Mouse (Mus musculus) lung, embryonic 15.5 days (tissue): ENCODE data around the gene Klc3. TPM values are rescaled to one million over a fixed set of nuclear protein-coding genes. Genes with fewer than 3 reads are reported as not detected.
A peak's percentile ranks its signal among the peaks of the same experiment; 100 is the strongest.

Experiments
- ATAC-seq: fragments of 200-750 bp; cut with Nextera tagmentation; 2 replicates; pipeline ENCODE4 v1.8.0; 2017; ENCODE audit warnings: moderate number of reproducible peaks, borderline replicate concordance; ENCODE audit not compliant: low FRiP score, low TSS enrichment; ENCODE audit errors: extremely low read depth
- H3K27ac ChIP-seq: fragments of 300-500 bp; sonication (generic); 2 replicates; pipeline ENCODE4 v1.5.1; 2015; ENCODE audit warnings: moderate library complexity, mild to moderate bottlenecking, inconsistent platforms
- H3K27me3 ChIP-seq: fragments of 300-500 bp; sonication (generic); 2 replicates; pipeline ENCODE4 v1.6.1; 2015; ENCODE audit warnings: inconsistent platforms
- H3K36me3 ChIP-seq: fragments of 300-500 bp; sonication (generic); 2 replicates; pipeline ENCODE4 v1.6.1; 2015; ENCODE audit warnings: inconsistent platforms
- H3K4me1 ChIP-seq: fragments of 300-500 bp; sonication (generic); 2 replicates; pipeline ENCODE4 v1.6.1; 2015; ENCODE audit warnings: inconsistent platforms
- H3K4me2 ChIP-seq: fragments of 300-500 bp; sonication (generic); 2 replicates; pipeline ENCODE4 v1.6.1; 2015; ENCODE audit warnings: inconsistent platforms, mild to moderate bottlenecking, moderate library complexity
- H3K4me3 ChIP-seq: fragments of 300-500 bp; sonication (generic); 2 replicates; pipeline ENCODE4 v1.5.1; 2015; ENCODE audit warnings: mild to moderate bottlenecking, inconsistent platforms
- H3K9ac ChIP-seq: fragments of 300-500 bp; sonication (generic); 2 replicates; pipeline ENCODE4 v1.6.1; 2015; ENCODE audit warnings: inconsistent platforms
- H3K9me3 ChIP-seq: fragments of 300-500 bp; sonication (generic); 2 replicates; pipeline ENCODE4 v1.6.1; 2016; ENCODE audit warnings: inconsistent platforms
- WGBS: fragments of 180-500 bp; shearing (Covaris S2); methylation state at CpG from one replicate; pipeline ENCODE4 v1.1.7; 2015; 5-methylcytosine and 5-hydroxymethylcytosine counted together
- polyA plus RNA-seq: library from polyadenylated mRNA; unstranded; fragments of >200 nt; fragmentation: Nextera tagmentation; extraction: Ambion mirVana; gene quantifications from 2 replicates; pipeline ENCODE4 v1.2.1, GENCODE M21; 2015

The Klc3 gene
- 13.3 and 18.4 TPM in 2 replicates for polyA plus RNA-seq

DNA sequence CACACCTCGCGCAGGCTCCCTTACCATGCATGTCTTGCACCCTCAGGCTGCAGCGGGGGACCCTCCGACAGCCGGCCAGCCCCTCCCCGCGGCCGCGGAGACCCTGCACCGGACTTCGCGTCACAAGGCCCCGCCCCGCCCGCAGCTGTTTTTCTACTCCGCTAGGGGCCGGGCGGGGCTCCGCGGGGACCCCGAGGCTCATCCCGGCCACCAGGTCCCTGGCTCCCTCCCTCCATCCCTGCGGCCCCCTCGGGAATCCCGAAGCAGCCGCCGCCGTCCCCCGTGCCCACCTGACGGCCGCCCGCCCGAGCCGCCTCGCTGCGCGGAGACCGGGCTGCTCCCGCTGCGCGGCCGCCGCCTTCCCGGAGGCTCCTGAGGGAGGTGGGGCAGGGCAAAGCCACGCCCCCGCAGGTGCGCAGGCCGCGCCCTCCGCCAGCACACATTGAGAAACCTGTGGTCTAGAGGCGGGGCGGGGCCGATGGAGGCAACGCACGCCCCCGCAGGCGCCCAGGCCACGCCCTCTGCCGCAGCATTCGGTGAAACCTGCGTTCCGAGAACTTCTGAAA lies at the start of gene Klc3:
Gene Klc3, minus strand, starts transcription at position 374 of the 566 bp plus-strand sequence.
- under 1% methylated on average over 61 of the region's 62 CpGs for WGBS
- peak within 1 kb of the TSS; percentile 67 for H3K4me3 ChIP-seq
- peak within 1 kb of the TSS; percentile 98 for H3K4me2 ChIP-seq
- H3K27me3 ChIP-seq: peaks cover 48% of the 10 kb centered on the region
- H3K27ac ChIP-seq: no peak within 1 kb of the TSS
- H3K36me3 ChIP-seq: no peaks in the 10 kb centered on the region
- peak; percentile 72 for ATAC-seq
- H3K9ac ChIP-seq: peak within 1 kb of the TSS; percentile 49
- no peaks in the 10 kb centered on the region for H3K9me3 ChIP-seq
- H3K4me1 ChIP-seq: peaks cover 8% of the 10 kb centered on the region; the same call in 1 of the 2 replicates

DNA sequence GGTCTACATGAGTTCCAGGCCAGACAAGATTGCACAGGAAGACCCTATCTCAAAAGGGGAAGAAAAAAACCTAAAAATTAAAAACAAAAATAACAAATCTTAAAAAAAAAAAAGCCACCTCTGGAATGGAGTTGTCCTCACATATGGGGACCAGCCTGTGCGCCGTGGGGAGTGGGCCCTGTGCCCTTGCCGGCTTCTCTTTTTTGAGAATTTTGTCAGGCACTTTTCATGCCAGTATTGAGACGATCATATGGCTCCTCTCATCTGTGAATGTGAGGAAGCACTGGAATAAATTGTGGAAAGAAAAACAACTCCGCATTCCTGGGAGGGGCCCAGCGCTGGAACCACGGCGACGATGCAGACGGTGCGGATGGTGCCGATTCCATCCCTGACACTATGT lies 45.3 kb upstream of the Klc3 start:
- H3K4me2 ChIP-seq: no peak overlapping the region
- H3K27ac ChIP-seq: no peak overlapping the region
- no peak for ATAC-seq
- no peaks in the 10 kb centered on the region for H3K4me1 ChIP-seq
- WGBS: 74% methylated on average over 12 of the region's 12 CpGs
- no peaks in the 10 kb centered on the region for H3K9me3 ChIP-seq
- H3K4me3 ChIP-seq: no peak overlapping the region
- no peak overlapping the region for H3K9ac ChIP-seq
- H3K36me3 ChIP-seq: peaks cover 67% of the 10 kb centered on the region
- H3K27me3 ChIP-seq: no peaks in the 10 kb centered on the region

DNA sequence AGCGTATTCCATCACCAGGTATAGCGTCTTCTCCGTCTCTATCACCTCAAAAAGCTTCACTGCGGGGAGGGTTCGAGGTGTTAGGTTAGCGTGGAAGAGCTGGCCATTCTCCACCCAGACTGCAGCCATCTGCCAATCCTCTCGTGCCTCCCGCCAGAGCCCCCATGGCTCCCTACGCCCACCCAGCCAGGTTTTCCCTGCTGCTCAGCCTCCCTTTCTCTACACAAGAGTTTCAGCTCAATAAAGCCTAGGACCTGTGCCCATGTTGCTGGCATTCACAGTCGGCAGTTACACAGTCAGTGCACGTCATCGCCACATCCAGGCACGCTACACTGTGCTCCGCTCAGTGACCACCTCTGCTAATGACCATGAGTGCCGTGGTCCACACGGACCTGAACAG lies 43.8 kb upstream of the Klc3 start:
- Histone ChIP-seq H3K27ac (no peak overlapping the region), H3K4me2 (no peak overlapping the region), H3K4me3 (no peak overlapping the region), H3K27me3 (no peaks in the 10 kb centered on the region), H3K36me3 (peaks cover 74% of the 10 kb centered on the region), H3K4me1 (no peaks in the 10 kb centered on the region), H3K9ac (no peak overlapping the region), H3K9me3 (no peaks in the 10 kb centered on the region)
- ATAC-seq: no peak
- WGBS: 89% methylated on average over 16 of the region's 16 CpGs

DNA sequence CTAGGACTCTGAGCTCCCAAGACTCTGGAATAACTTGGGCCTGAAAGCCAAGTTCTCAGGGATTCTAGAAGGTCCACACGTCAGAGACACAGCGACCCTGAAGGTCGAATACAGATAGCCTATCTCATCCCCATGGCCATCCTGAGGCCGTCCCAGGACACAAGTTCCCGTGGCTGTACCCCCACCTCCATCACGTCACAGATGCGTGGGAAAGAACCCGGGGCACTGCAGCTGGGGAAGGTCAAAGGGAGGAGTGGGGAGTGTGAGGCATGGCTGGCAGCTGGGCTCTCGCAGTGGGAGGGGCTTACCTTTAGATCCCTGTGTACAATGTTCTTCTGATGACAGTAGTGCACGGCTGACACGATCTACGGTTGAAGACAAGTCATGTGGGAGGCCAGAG lies 40.9 kb upstream of the Klc3 start:
- H3K9ac ChIP-seq: no peak overlapping the region
- WGBS: 73% methylated on average over 12 of the region's 12 CpGs
- no peak overlapping the region for H3K4me2 ChIP-seq
- no peaks in the 10 kb centered on the region for H3K9me3 ChIP-seq
- no peaks in the 10 kb centered on the region for H3K4me1 ChIP-seq
- H3K4me3 ChIP-seq: no peak overlapping the region
- ATAC-seq: no peak
- no peak overlapping the region for H3K27ac ChIP-seq
- peaks cover 80% of the 10 kb centered on the region for H3K36me3 ChIP-seq
- H3K27me3 ChIP-seq: no peaks in the 10 kb centered on the region

DNA sequence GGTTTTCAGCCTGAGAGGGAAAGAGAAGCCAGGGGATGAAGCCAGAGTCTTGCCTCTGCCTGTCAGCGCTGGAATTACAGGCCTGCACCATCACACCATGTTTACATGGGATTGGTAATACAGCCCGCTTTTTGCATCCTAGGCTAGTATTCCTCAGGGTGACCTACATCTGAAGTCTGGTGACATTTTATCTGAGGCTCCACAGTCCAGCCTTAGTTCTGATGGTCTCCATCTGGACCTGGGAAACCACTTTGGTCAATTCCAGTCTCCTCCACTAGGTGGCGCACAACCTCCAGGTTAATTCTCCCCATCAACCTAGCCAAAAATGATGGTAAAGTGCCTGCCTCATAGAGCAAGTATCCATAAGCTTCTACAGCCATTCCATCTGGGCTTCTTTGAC lies 39.4 kb upstream of the Klc3 start:
- WGBS: 34% methylated on average over 3 of the region's 3 CpGs
- peaks cover 69% of the 10 kb centered on the region for H3K36me3 ChIP-seq
- H3K9me3 ChIP-seq: no peaks in the 10 kb centered on the region
- H3K4me1 ChIP-seq: no peaks in the 10 kb centered on the region
- no peak overlapping the region for H3K4me2 ChIP-seq
- no peaks in the 10 kb centered on the region for H3K27me3 ChIP-seq
- no peak overlapping the region for H3K4me3 ChIP-seq
- H3K27ac ChIP-seq: no peak overlapping the region
- peak; percentile 45; the same call in 1 of the 2 replicates for ATAC-seq
- no peak overlapping the region for H3K9ac ChIP-seq

DNA sequence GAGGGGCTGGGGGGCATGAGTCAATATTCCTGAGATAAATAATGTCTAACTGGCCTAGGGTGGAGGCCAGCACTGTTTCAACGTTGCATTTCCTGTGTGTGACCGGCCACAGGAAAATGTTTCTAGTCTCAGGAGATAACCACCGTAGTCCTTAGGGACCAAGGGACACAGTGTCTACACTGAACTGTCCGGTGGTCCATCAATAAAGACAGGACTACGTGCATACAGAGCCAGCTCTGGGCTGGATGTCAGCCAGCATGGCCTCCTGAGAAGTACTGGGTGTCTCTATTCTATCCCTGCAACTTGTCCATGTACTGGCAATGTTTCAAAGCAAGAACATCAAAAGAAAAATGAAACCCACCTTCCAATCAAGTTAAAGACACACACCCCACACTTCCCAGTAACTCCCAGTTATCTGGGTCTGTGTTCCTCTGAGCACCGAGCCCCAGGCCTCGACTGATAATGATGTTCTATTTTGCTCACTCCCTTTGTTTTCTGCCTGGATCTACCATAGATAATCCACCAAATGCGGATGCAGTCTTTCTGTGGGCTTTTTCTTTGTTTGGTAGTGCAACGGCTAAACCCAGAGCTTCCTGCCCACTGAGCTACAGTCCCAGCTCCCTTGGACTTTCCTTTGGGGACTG lies 37.7 kb upstream of the Klc3 start:
- WGBS: 64% methylated on average over 9 of the region's 9 CpGs
- Histone ChIP-seq H3K4me2 (no peak overlapping the region), H3K4me1 (no peaks in the 10 kb centered on the region), H3K9ac (no peak overlapping the region), H3K9me3 (no peaks in the 10 kb centered on the region), H3K27me3 (no peaks in the 10 kb centered on the region), H3K4me3 (no peak overlapping the region), H3K36me3 (peaks cover 76% of the 10 kb centered on the region), H3K27ac (no peak overlapping the region)
- no peak for ATAC-seq

DNA sequence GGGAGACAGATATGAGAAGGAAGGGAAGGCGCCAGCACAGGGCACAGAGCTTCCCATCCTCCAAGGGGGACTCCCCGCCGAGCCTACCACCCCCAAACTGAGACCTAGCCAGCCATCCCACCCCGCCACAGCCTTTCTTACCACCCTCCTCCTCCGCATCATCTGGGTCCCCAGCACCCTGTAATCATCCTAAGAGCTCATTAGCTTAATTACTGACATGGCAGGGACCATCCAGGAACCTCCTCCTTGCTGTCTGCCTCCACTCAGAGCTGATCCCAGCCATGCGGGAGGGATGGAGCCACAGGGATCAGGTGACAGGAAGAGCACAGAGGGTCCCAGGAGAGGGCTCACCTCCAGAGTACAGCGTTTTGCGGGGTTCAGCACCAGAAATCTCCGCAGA lies 33.1 kb upstream of the Klc3 start:
- Histone ChIP-seq H3K36me3 (peaks cover 85% of the 10 kb centered on the region), H3K9ac (no peak overlapping the region), H3K27me3 (no peaks in the 10 kb centered on the region), H3K4me2 (no peak overlapping the region), H3K9me3 (no peaks in the 10 kb centered on the region), H3K4me3 (no peak overlapping the region), H3K27ac (no peak overlapping the region), H3K4me1 (no peaks in the 10 kb centered on the region)
- no peak for ATAC-seq
- WGBS: 87% methylated on average over 9 of the region's 9 CpGs

DNA sequence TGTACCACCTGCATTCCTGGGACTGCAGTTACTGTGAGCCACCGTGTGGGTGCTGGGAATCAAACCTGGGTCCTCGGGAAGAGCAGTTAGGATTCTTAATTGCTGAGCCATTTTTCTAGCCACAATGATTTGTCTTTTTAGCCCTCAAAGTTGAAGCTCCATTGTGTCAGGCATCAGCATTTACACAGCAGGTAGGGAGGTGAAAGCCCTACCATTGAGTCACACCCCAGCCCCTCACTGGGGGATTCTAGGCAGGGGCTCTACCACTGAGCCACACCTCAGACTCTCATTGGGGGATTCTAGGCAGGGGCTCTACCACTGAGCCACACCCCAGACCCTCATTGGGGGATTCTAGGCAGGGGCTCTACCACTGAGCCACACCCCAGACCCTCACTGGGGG lies 32.4 kb upstream of the Klc3 start:
- ATAC-seq: no peak
- WGBS: 86% methylated on average over 2 of the region's 2 CpGs
- no peak overlapping the region for H3K9ac ChIP-seq

DNA sequence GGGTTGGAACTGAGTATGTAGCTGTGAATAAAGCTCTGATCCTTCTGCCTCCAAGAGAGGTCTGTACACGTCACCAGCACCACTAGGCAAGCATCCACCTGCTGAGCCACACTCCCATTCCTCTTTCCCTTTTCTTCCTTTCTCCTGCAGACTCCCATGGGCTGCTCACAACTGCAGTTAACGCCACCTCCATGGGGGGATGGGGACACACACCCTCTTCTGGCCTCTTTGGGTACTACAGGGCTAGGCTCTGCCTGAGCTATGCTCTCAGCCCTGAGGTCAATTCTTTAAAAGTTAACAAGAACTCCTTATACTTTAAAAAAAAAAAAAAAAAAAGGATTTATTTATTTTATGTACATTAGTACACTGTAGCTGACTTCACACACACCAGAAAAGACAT lies 28.6 kb upstream of the Klc3 start:
- Histone ChIP-seq H3K27ac (no peak overlapping the region), H3K4me1 (no peaks in the 10 kb centered on the region), H3K9ac (no peak overlapping the region), H3K36me3 (peaks cover 97% of the 10 kb centered on the region), H3K4me2 (no peak overlapping the region), H3K9me3 (no peaks in the 10 kb centered on the region), H3K27me3 (no peaks in the 10 kb centered on the region), H3K4me3 (no peak overlapping the region)
- no peak for ATAC-seq
- WGBS: 96% methylated on average over 2 of the region's 2 CpGs

More for the DNA sequence above, 32.4 kb upstream of the Klc3 start:
- H3K9me3 ChIP-seq: no peaks in the 10 kb centered on the region
- no peak overlapping the region for H3K4me3 ChIP-seq
- H3K4me2 ChIP-seq: no peak overlapping the region
- H3K4me1 ChIP-seq: no peaks in the 10 kb centered on the region
- H3K36me3 ChIP-seq: peaks cover 85% of the 10 kb centered on the region
- H3K27me3 ChIP-seq: no peaks in the 10 kb centered on the region
- H3K27ac ChIP-seq: no peak overlapping the region

DNA sequence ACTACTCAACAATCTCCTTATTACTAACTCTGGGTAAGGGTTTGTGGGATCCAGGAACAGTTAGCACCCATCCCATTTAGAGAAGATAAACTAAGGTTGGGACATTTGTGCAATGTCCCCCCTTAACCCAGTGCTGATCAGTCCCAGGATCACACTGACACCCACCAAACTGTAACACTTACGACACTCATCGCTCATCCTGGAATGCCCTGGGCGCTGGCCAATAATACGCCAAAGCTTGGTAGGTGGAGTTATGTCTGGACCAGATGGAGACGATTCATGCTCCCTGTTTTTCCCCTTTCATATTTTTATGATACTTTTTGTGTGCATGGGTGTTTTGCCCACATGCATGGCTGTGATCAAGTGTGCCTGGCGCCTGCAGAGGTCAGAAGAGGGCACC lies 26.5 kb upstream of the Klc3 start:
- no peak overlapping the region for H3K4me2 ChIP-seq
- no peak overlapping the region for H3K27ac ChIP-seq
- WGBS: 70% methylated on average over 6 of the region's 6 CpGs
- H3K4me1 ChIP-seq: no peaks in the 10 kb centered on the region
- no peak for ATAC-seq
- no peaks in the 10 kb centered on the region for H3K27me3 ChIP-seq
- no peak overlapping the region for H3K9ac ChIP-seq
- H3K9me3 ChIP-seq: no peaks in the 10 kb centered on the region
- peaks cover 98% of the 10 kb centered on the region for H3K36me3 ChIP-seq
- no peak overlapping the region for H3K4me3 ChIP-seq

DNA sequence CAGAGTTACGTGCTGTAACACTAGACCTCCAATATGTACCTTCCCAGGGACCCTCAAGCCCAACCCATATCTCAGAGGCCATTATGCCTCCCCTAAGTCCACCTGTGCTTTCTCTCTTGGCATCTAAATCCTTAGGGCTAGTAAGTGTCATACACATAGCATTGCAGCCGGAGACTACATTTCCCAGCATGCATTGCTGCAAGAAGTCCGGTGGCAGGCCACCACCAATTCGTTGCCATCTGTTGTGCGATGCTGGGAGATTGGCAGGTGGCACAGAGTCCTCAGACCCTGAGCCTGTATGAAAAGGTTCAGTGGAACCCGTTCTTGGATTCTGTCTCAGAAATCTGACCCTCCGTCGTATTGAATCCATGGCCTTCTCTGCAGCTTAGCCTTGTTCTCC lies 25.8 kb upstream of the Klc3 start:
- Histone ChIP-seq H3K4me2 (no peak overlapping the region), H3K9ac (no peak overlapping the region), H3K27me3 (no peaks in the 10 kb centered on the region), H3K4me1 (no peaks in the 10 kb centered on the region), H3K36me3 (peaks cover 95% of the 10 kb centered on the region), H3K4me3 (no peak overlapping the region), H3K27ac (no peak overlapping the region), H3K9me3 (no peaks in the 10 kb centered on the region)
- no peak for ATAC-seq
- WGBS: 72% methylated on average over 8 of the region's 8 CpGs

DNA sequence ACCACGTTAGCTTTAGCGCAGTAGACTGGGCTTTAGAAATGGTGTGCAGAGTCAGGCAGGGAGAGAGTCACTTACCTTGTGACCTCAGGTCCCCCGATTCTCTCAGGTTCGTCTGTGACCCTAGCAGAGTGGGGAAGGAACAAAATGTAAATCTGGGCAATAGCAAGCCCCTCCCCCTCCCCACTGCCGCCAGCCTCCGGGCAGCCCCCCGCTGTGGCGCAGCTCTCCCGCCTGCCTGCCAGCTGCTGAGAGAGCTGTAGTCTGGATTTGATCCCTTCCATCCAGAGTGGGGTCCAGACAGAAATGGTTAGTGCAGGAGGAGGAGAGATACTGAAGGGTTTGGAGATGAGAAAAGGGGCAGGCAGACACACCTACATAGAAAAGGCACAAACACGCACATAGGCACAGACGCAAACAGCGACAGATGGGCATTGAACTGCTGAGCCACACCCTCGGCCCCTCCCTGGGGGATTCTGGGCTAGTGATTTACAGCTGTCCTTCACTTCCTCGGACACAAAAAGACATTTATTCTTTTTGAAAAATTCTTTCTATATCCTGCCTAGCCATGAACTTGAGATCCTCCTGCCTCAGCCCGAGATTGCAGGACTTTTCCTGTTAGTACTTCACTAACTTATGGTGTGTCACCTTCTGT lies 24.2 kb upstream of the Klc3 start:
- Histone ChIP-seq H3K27me3 (no peaks in the 10 kb centered on the region), H3K4me2 (no peak overlapping the region), H3K9ac (no peak overlapping the region), H3K4me1 (no peaks in the 10 kb centered on the region), H3K4me3 (no peak overlapping the region), H3K9me3 (no peaks in the 10 kb centered on the region), H3K27ac (no peak overlapping the region), H3K36me3 (peaks cover 79% of the 10 kb centered on the region)
- WGBS: 78% methylated on average over 15 of the region's 15 CpGs
- no peak for ATAC-seq
